Mouse (Mus musculus) lung, embryonic 14.5 days (tissue): ENCODE results near the gene Fdxr. TPM values are rescaled to one million over a fixed set of nuclear protein-coding genes. Genes with fewer than 3 reads are reported as not detected.
A peak's percentile ranks its signal among the peaks of the same experiment; 100 is the strongest.

Source experiments
- ATAC-seq: fragments of 200-750 bp; cut with Nextera tagmentation; 2 replicates; pipeline ENCODE4 v1.8.0; 2017; ENCODE audit warnings: mild to moderate bottlenecking, moderate TSS enrichment, moderate library complexity; ENCODE audit not compliant: insufficient read depth
- DNase-seq: peaks from one replicate; pipeline ENCODE4 v3.0.0-alpha.2; 2015
- H3K27ac ChIP-seq: fragments of 300-500 bp; sonication (generic); 2 replicates; pipeline ENCODE4 v1.5.1; 2014; ENCODE audit warnings: low read depth, mild to moderate bottlenecking, moderate library complexity
- H3K27me3 ChIP-seq: fragments of 300-500 bp; sonication (generic); 2 replicates; pipeline ENCODE4 v1.6.1; 2014; ENCODE audit warnings: low read length, control low read depth; ENCODE audit not compliant: insufficient read depth
- H3K36me3 ChIP-seq: fragments of 300-500 bp; sonication (generic); 2 replicates; pipeline ENCODE4 v1.6.1; 2014; ENCODE audit warnings: control low read depth; ENCODE audit not compliant: insufficient read depth
- H3K4me1 ChIP-seq: fragments of 300-500 bp; sonication (generic); 2 replicates; pipeline ENCODE4 v1.6.1; 2014; ENCODE audit warnings: antibody characterized with exemption, control low read depth; ENCODE audit not compliant: insufficient read depth
- H3K4me2 ChIP-seq: fragments of 300-500 bp; sonication (generic); 2 replicates; pipeline ENCODE4 v1.6.1; 2014; ENCODE audit warnings: mild to moderate bottlenecking
- H3K4me3 ChIP-seq: fragments of 300-500 bp; sonication (generic); 2 replicates; pipeline ENCODE4 v1.5.1; 2014; ENCODE audit warnings: low read depth, low read length
- H3K9ac ChIP-seq: fragments of 300-500 bp; sonication (generic); 2 replicates; pipeline ENCODE4 v1.6.1; 2014
- H3K9me3 ChIP-seq: fragments of 300-500 bp; sonication (generic); 2 replicates; pipeline ENCODE4 v1.6.1; 2016; ENCODE audit warnings: low read depth, low read length, control low read depth
- CTCF ChIP-seq: IDR thresholded peaks from 2 replicates; pipeline ENCODE4 v1.5.1; 2016; ENCODE audit warnings: antibody characterized with exemption, low read depth
- WGBS: fragments of 180-500 bp; shearing (Covaris S2); extraction: QIAGEN DNeasy Blood & Tissue Kit; methylation state at CpG from one replicate; pipeline ENCODE4 v1.1.7; 2014; 5-methylcytosine and 5-hydroxymethylcytosine counted together
- polyA plus RNA-seq: library from polyadenylated mRNA; unstranded; fragments of >200 nt; fragmentation: Nextera tagmentation; extraction: Ambion mirVana; gene quantifications from 2 replicates; pipeline ENCODE4 v1.2.1, GENCODE M21; 2014

Fdxr gene
- polyA plus RNA-seq, 1 experiment from 2014 or later: 10.4 TPM

GRCm38 (mm10) chr11:115231168-115231915 is 45.5 kb downstream of the Fdxr start:
- Histone ChIP-seq H3K9me3 (no peaks in the 10 kb centered on the region), H3K27ac (no peak overlapping the region), H3K36me3 (no peaks in the 10 kb centered on the region; the same call in 1 of the 2 replicates), H3K27me3 (peaks cover 11% of the 10 kb centered on the region; the same call in 1 of the 2 replicates), H3K4me2 (no peak overlapping the region), H3K9ac (no peak overlapping the region), H3K4me3 (no peak overlapping the region), H3K4me1 (peaks cover 16% of the 10 kb centered on the region; the same call in 1 of the 2 replicates)
- WGBS: 37% methylated on average over 14 of the region's 14 CpGs
- TF ChIP-seq CTCF: no peak
- ATAC-seq (no peak), DNase-seq (peak; percentile 57)

- H3K27me3 ChIP-seq: peaks cover 11% of the 10 kb centered on the region; the same call in 1 of the 2 replicates
- no peaks in the 10 kb centered on the region for H3K9me3 ChIP-seq
- no peaks in the 10 kb centered on the region; the same call in 1 of the 2 replicates for H3K36me3 ChIP-seq
- 43% methylated on average over 15 of the region's 15 CpGs for WGBS
- H3K4me3 ChIP-seq: no peak overlapping the region
- H3K9ac ChIP-seq: no peak overlapping the region
- peaks cover 12% of the 10 kb centered on the region; the same call in 1 of the 2 replicates for H3K4me1 ChIP-seq
- ATAC-seq: no peak
- no peak overlapping the region for H3K4me2 ChIP-seq
- TF ChIP-seq CTCF: no peak
- no peak overlapping the region for H3K27ac ChIP-seq
- no peak for DNase-seq
Measured at GRCm38 (mm10) chr11:115229021-115229930, 47.6 kb downstream of the Fdxr start.

- no peaks in the 10 kb centered on the region for H3K9me3 ChIP-seq
- peaks cover 20% of the 10 kb centered on the region for H3K4me1 ChIP-seq
- no peak overlapping the region for H3K4me2 ChIP-seq
- no peak overlapping the region for H3K9ac ChIP-seq
- H3K36me3 ChIP-seq: no peaks in the 10 kb centered on the region; the same call in 1 of the 2 replicates
- no peak overlapping the region for H3K4me3 ChIP-seq
- peaks cover 16% of the 10 kb centered on the region; the same call in 1 of the 2 replicates for H3K27me3 ChIP-seq
- ATAC-seq (no peak), DNase-seq (no peak)
- H3K27ac ChIP-seq: no peak overlapping the region
- TF ChIP-seq CTCF: no peak
- 49% methylated on average over 7 of the region's 7 CpGs for WGBS
Measured at GRCm38 (mm10) chr11:115228430-115228829, 48.4 kb downstream of the Fdxr start.

- TF ChIP-seq CTCF: no peak
- H3K27ac ChIP-seq: no peak overlapping the region
- H3K9ac ChIP-seq: no peak overlapping the region
- WGBS: 40% methylated on average over 12 of the region's 12 CpGs
- peaks cover 28% of the 10 kb centered on the region for H3K4me1 ChIP-seq
- ATAC-seq (no peak), DNase-seq (no peak)
- H3K36me3 ChIP-seq: no peaks in the 10 kb centered on the region; the same call in 1 of the 2 replicates
- no peak overlapping the region for H3K4me2 ChIP-seq
- no peaks in the 10 kb centered on the region for H3K9me3 ChIP-seq
- peaks cover 19% of the 10 kb centered on the region; the same call in 1 of the 2 replicates for H3K27me3 ChIP-seq
- no peak overlapping the region for H3K4me3 ChIP-seq
Measured at GRCm38 (mm10) chr11:115227640-115228039, 49.2 kb downstream of the Fdxr start.

- H3K36me3 ChIP-seq: no peaks in the 10 kb centered on the region; the same call in 1 of the 2 replicates
- 56% methylated on average over 14 of the region's 14 CpGs for WGBS
- H3K9me3 ChIP-seq: no peaks in the 10 kb centered on the region
- DNase-seq (no peak), ATAC-seq (no peak)
- TF ChIP-seq CTCF: no peak
- H3K4me3 ChIP-seq: no peak overlapping the region
- no peak overlapping the region for H3K9ac ChIP-seq
- H3K4me2 ChIP-seq: no peak overlapping the region
- peaks cover 19% of the 10 kb centered on the region; the same call in 1 of the 2 replicates for H3K27me3 ChIP-seq
- peaks cover 35% of the 10 kb centered on the region for H3K4me1 ChIP-seq
- H3K27ac ChIP-seq: no peak overlapping the region
Measured at GRCm38 (mm10) chr11:115226811-115227491, 49.9 kb downstream of the Fdxr start.

GRCm38 (mm10) chr11:115225301-115225700 is 51.5 kb downstream of the Fdxr start:
- ATAC-seq (no peak), DNase-seq (no peak)
- peaks cover 34% of the 10 kb centered on the region for H3K4me1 ChIP-seq
- H3K4me2 ChIP-seq: no peak overlapping the region
- H3K9me3 ChIP-seq: no peaks in the 10 kb centered on the region
- H3K27ac ChIP-seq: no peak overlapping the region
- no peak overlapping the region for H3K9ac ChIP-seq
- H3K36me3 ChIP-seq: no peaks in the 10 kb centered on the region; the same call in 1 of the 2 replicates
- TF ChIP-seq CTCF: no peak
- H3K4me3 ChIP-seq: no peak overlapping the region
- WGBS: 82% methylated on average over 6 of the region's 6 CpGs
- peaks cover 18% of the 10 kb centered on the region; the same call in 1 of the 2 replicates for H3K27me3 ChIP-seq
